Mouse (Mus musculus): ENCODE data around the gene Tmem100.

Gene Tmem100

DNA sequence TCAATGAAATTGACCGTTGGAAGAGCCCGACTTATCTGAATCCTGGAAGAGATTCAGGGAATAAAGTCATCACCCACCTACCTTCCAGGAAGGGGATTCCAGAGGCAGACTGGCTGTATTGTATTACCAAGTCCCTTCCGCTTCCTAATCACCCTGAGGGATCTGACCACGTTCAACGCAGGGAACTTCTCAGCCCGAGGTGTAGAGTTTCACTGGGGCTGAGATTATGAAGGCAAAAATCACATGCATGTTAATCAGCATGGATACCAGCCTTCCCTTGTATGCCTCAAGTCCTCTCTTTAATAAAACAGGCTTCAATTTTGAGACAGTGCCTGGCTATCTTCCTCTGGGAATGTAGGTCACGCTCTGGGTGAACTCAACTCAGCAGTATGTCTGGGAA, 14.9 kb upstream of the Tmem100 start:
- DNase-seq = no peak

DNA sequence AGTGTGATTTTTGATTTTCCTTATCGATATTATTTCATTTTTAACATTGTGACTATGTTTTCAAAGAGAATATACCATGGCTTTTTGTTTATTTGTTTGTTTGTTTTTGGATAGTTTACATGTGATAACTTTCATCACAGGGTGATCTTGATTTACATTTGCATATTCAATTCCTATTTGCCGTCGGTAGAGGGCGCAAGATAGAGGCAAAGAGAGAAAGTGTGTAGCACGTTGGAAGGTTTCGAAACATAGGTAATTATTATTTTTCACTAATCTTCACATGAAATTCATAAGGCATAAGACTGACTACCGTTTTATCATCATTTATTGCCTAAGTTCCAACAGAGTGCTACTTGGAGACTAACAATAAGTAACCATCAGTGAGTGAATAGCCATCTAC, 11.0 kb upstream of the Tmem100 start:
- peak; percentile 73 to 75 for DNase-seq

DNA sequence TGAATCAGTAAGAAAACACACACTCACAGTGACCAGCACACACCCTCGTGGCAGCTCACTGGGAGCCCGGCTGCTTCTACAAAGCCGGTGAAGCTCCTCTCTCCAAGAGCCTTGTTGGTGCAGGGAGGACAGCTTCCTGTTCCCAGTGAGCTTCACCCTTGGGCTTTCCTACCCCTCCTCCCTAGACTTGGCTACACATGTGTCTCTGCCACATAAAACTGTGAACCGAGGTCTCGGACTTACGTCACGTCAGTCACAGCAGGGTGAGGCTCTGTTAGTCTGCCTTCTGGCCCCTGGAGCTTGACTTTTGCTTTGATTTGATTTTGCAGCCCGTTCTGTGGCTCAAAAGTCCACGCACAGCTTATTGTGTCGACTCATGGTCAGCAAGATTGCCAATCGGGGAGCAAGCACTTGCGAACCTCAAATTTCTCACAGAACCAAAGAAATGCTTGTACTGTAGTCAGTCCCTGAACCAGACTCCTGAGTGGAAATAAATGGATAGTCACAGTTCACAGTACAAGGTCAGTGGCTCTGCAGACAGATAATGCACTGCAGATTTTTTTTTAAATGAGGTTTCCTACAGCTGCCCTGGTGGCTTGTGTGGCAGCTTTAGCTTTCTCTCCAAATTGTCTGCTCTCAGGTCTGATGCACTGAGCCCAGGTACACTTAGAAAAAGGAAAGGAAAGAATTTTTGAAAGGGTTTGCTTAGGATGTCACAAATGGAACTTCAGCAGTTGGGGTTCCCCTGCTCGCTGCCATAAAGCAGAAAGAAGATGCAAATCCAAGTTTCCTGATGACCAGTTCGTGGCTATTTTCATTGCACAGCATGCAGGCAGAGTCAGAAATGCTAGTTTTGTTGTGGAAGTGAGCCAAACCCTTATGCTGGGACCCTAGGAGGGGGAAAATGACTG, 4.0 kb upstream of the Tmem100 start:
- DNase-seq = no peak

DNA sequence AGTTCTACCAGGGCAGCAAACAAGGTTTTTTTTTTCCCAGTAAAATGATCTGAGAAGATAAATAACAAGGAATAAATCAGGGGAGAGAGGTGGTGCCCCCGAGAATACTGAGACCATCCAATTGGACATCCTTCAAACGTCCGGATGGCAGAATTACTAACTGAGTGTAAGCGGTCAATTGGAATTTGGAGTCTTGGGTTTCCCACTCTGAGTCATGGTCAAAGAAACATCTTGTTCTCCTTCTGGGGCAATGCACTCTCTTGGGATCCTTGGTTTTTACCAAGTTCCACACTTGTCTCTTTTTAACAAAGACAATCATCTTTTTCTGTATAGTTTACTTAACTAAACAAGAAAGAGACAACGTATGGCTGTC, 3.4 kb upstream of the Tmem100 start:
- DNase-seq = no peak

DNA sequence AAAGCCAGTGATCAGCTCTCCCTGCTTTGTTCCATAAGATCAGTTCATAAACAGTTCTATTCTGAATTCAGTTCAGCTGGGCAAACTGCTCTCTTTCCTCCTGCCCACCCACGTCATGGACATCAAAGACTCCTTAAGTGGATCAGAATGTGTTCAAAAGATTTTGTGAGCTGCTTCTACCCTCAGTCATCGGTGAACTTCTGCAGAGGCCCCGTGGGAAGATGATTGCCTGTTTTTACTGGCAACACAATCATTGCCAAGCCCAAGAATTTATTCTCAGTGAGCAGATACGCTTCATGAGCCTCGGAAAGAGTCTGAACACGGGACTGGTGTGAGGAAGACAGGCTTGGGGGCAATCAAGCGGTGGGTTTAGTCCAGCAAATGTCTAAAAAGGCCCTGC, 2.9 kb upstream of the Tmem100 start:
- no peak for DNase-seq

DNA sequence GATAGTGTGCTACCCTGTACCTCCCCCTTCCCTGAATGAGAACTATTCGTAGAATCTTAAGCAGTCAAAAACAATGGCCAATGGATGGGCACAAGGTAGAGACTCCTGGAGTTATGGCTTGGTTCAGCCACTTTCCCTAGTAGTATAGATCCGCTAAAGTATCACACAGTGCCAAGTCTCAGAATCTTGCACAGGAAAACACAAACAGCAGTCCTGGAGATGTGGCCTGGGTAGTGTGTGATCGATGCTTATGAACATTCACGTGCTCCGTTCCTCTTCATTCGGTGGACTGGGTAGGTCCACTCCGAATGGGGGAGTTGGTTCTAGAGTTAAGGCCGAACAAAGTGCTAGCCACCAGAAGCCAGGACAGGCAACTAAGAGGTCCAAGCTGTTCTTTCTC, 1.4 kb upstream of the Tmem100 start:
- no peak for DNase-seq

DNA sequence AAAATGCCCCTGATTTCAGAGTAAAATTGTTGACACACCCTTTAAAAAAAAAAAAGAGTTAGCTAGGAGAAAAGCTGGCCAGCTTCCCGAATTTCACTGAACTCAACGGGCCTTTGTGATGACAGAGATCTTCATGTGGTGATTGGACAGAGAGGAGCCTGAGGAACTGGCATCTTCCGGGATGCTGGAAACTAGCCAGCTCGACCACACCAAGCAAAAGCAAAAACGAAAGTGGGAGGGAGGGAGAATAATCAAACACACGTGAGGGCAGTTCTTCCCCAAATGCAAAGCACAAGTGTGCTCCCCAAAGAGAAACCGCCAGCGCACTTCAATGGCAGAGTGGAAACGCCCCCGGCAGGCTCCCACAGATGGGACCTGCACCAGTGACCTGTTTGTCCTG, 794 bp upstream of the Tmem100 start:
- DNase-seq = peak; percentile 77 to 78

DNA sequence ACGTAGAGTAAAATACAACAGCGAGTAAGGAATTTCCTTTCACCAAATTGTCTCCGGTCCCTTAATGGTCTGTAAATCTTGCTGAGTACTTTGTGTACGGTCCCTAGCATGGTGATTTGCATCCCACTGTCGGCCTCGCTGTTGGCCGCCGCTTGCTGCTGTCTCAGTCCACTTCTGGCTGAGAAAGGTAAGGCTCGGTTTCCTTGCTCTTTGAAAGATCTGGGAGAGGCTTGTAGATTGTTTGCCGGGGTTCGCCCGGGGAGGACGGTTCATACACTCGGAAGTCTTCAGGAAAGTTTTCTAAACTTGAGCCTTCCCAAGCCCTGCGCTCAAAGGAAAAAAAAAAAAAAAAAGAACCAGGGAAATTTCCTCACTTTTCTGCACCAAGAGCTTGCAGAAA, 409 bp downstream of the Tmem100 start:
- peak; percentile 47 to 52 for DNase-seq

DNA sequence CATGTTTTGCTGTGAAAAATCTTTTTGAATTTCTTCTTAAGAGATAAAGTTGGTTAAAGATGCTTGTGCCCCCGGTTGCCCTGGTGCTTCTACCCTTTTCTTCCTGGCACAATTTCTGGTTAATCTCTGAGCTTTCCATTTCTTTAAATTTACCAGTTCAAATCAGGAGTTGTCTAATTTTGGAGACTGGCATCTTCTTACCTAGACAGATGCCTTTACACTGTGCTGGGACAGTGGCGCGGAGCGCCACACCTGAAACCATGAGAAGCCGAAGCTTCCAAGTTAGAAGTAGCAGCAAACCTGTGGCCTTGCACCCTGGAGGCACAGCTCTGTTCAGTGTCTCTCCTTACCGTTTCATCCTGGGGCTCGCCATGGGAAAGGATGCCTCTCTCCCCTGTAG, 928 bp downstream of the Tmem100 start:
- DNase-seq = no peak

DNA sequence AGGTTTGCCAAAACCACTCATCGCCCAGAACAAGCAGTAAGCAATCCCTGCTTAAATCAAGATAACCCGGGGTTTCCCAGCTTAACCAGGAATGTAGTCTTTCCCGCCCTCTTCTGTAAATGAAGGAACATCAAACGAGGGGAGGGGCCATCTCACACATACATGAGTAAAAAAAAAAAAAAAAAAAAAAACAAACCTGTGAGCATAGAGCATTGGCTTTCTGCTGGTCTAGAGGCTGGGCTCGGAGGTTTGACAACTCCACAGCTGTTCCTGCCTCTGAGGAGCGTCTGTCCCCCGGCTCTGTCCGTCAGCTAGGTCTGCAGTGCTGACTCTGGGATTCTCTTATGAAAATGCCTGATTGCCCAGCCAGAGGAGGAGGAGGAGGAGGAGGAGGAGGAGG, 2.7 kb downstream of the Tmem100 start:
- DNase-seq = peak in 1 of 2 experiments; percentile 5

DNA sequence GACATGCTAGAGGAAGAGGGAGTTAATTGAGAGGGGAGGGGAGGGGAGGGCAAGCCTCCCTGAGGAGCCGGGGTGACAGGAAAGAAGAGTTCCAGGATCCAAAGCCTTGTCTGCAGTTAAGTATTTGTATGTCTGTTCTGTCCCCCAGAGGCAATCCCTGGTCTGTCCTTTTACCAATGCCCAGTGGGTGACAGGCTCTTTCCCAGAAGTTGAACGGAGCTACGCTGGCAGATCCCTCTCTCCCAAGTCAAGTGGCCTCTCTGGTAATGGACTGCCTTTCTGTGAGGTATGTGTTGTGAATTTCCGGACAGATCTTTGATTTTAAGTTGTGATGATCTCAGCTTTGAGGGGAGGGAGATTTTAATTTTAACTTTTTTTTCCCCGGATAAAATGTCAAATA, 3.3 kb downstream of the Tmem100 start:
- peak in 1 of 2 experiments; percentile 24 for DNase-seq

DNA sequence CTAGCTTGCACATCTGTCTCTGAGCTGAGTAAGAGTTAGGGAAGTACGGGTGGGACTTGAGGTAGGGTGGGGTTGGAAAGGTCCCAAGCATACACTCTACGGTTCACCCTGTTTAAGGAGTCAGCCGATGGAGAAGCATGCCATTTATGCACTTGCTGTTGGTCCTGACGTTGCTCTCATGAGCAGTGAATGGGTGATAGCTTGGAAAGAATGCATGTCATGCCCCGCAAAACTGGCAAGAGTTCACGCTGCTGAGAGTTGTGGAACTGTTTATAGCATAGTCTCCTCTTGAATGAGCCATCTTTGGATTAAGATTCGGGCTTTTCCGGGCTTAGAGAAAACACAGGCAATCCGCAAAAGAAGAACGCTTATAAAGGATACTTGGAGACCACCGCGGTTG, 4.5 kb downstream of the Tmem100 start:
- peak in 1 of 2 experiments; percentile 9 for DNase-seq

DNA sequence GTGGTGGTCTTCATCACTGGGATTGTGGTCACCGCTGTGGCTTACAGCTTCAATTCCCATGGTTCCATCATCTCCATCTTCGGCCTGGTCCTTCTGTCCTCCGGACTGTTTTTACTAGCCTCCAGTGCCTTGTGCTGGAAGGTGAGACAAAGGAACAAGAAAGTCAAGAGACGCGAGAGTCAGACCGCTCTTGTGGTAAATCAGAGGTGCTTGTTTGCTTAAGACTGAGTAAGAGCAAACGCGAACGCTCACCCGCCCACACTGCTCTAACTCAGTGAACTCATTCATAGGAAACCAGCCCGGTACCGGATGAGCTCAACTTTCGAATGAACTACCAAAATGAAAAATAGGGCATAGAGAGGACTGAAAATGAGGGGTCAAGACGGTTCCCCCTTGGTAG, 5.4 kb downstream of the Tmem100 start:
- DNase-seq = no peak

DNA sequence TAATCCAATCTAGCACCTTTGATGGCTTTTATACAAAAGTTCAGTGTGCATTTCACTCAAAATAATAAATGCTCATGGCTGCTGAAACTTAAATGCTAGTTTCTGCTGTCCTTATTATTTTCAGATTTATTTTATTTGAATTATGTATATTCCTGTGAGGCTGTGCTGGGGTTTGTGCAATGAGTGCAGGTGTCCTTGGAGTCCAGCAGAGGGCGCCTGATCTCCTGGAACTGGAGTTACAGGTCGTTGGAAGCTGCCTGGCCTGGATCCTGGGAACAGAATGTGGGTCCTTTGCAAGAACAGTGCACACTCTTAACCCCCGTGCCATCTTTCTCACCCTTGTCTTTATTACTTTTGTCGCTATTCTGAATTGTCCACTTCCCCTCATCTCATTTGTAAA, 6.3 kb downstream of the Tmem100 start:
- DNase-seq = no peak

DNA sequence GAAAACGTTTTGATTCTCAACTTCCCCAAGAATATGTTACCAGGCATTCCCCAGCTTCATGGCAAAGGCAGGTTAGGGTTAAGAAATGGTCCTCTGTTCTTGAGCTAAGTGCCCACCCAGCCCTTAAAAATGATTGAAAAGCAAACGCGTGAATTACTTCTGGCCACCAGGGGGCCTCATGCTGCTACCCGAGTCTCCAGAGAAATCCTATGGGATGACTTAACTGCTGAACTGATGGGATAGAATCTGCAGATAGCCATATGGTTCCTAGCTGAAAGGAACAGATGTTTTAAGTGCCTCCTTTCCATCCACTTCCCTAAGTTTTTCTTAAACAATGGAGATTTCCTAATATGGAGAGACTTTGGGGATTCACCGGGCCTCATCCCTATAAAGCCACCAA, 7.9 kb downstream of the Tmem100 start:
- peak; percentile 40 to 46 for DNase-seq

DNA sequence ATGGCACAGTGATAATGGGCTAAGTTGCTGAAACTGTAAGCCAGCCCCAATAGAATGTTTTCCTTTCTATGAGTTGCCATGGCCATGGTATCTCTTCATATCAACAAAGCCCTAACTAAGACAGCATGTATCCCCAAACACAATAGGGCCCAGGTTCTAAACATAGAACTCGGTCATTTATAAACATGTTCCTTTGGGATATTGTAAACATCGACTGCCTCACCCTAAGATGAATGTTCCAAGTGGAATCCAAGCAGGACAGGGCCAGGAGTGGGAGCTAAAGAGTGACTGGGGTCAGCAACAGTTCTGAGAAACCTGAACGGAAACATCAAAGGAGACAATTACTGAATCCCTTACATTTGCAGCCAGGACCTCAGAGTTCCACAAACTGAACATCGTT, 14.3 kb downstream of the Tmem100 start:
- no peak for DNase-seq

DNA sequence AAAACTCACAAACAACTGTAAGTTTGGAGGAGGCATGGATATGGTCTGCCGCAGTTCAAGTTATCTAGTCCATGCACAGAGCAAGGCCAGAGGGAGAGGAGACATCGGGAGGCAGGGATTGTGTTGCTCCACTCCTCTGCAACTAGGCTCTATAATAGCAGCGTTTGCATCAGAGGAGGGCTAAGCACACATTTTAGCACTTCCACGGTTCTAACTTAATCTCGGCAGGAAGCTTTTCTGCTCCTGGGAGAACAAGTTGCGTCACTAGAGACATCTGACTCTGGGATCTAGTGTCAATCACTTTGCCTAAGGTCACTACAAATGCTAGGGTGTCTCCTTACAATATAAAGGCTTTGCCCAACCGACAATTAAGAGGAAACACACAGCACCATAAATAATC, 16.1 kb downstream of the Tmem100 start:
- no peak for DNase-seq

DNA sequence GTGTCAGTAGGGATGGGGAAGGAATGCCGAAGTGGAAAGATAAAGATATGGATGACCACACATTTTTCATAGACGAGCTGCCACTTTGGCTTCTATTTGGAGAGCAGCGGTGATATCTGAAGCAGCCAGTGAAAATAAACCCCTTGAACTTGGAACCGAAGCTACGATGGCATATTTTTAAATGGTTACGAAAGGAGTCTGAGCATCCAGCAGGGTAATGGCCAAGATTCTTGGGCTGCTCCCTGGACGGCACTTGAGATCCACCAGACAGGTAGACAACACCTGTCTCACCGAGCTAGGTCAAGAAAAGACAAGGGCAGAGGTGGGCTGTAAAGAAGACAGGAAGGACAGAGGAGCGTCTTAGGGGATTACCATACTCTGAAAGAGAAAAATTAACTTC, 17.1 kb downstream of the Tmem100 start:
- DNase-seq = no peak

DNA sequence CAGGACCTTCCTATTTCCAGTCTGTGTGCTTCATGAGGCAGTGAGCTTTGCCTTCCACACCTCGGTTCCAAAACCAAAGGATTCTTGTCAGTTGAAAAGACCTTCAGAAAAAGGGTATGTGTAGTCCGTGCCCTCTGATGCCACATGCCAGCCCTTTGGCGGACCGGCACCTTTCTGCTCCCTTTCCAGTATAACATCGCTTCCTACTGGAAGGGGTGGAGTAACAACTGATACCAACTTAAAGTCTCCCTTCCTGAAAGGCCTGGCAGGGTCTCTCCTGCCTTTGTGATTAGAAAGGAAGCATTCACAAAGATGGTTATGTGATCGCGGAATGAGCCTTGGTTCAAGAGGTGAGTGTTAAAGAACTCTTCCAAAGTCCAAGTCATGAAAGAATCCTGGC, 19.9 kb downstream of the Tmem100 start:
- no peak for DNase-seq

DNA sequence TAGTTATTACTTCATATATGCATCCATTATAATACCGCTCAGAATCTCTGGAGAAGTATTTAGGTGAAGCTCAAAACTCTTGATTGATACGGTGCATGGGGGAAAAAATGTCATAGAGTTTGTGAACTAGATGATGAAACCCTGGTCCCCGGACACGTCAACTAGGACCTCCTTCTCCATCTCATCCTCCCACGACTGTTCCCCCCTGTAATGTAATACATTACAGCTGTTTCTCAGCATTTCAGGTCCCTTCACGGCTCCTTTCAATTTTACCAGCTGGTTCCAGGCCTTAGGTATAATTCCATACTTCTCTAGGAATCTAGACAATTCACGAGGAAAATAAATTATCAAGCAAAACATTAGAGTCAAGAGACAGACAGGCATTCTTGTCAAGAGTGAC, 22.6 kb downstream of the Tmem100 start:
- no peak for DNase-seq

DNA sequence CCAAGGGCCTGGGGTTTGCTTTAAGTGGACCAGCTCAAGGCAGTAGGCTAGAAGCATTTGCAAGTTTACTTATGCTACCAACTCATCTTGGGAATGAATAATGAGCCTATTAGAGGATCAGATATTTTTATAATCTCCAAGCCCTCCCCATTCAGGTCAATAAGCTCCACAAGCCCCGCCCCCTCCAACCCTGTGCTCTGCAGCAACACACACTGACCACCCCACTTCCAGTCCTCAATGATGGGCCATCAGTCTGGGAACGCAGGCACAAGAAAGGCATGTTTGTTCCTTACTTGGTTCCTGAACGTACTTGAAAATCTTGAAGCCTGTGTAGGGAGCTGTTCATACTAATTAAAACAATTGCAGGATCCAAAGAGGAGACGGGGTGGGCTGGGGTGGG, 23.7 kb downstream of the Tmem100 start:
- no peak for DNase-seq

DNA sequence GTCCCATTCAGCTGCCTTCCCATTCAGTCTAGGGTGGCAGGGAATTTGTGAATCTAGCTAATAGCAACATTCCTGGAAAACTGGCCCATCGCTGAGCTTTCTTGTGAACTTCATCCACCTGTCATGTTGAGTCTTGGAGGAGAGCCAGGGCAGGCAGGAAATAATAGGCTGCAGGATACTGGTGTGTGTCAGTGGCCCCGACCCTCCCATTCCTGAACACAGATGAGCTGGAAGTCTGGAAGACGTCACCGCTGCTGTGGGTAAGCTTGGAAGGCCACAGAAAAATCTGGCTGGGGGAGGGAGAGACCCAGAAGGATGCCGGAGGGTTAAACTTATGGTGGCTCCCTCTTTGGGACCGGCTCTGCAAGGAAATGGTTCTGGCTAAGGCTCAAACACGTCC, 24.3 kb downstream of the Tmem100 start:
- DNase-seq = peak in 1 of 2 experiments; percentile 31

DNA sequence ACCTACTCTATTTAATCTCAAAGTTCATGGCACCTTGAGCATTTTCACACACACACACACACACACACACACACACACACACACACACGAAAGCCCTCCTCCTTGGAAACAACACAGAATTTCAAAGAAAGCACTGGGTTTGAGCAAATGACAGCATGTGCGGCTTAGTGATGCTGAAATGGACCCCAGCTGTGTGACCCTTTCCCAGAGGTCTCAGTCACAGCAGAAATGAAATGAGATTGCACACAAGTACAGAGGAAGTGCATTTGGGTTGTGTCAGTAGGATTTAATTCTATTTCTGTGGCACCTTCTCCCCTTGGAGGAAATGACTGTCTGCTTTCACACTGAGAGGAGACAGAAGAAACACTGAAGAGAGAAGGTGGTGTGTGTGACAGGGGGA, 26.9 kb downstream of the Tmem100 start:
- no peak for DNase-seq

DNA sequence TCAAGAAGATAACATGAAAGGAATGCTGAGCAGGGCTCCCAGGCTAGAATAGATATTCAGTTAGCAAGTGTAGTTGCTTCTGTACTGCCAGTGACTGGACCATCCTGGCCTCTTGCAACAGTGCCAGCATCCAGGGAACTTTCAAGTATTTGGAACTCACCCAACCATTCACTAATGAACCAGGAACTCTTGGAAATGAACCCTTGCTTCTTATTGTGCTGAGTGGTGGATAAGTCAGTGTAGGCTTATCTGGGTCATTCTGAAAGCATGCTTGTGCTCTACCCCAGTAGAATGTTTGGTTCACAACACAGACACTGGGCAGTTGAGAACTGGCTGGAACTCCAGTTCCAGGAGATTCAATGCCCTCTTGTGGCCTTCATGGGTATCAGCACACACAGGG, 29.1 kb downstream of the Tmem100 start:
- DNase-seq = no peak

DNA sequence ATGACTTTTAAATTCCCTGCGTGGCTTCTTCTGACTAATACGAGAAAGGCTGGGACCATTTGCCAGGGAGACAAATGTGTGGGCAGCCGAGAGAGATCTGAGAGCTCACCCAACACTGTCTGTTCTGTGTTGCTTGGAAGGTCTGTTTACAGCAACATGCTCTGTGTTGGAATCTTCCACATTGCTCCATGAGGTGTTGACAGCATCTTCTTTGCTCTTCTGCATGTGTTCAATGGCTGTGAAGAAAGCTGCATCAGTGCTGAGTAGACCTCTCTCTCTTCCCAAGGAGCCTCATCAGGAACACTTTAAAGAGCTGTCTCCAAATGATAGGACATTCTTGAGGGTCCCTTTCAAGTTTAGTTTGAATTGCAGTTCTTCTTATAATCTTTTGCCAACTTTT, 32.5 kb downstream of the Tmem100 start:
- no peak for DNase-seq
